Mouse (Mus musculus) liver, postnatal 0 days (tissue): ENCODE measurements around the gene Rab31.

Experiments used
- CTCF ChIP-seq: sonication (generic); IDR thresholded peaks from 2 replicates; pipeline ENCODE4 v1.5.1; 2016; ENCODE audit warnings: antibody characterized with exemption, low read depth
- EP300 ChIP-seq: IDR thresholded peaks from 2 replicates; pipeline ENCODE4 v1.6.1; 2016; ENCODE audit warnings: antibody characterized with exemption, low read depth, mild to moderate bottlenecking

DNA sequence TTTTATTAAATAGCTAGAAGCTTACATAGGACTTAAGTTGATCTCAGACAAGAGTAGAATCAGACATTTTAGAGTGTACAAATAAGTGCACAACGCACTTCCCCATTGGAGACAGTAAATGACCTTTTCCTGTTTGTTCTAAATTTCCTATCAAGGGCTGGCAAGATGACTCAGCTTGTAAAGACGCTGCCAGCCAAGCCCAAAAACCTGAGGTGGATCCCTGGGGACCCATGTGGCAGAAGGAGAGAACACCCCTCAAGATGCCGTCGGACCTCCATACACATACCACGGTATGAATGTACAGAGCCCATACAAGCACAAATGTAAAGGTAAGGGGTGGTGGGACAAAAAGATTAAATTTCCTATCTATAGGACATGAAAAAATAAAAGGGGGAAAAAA, 35.4 kb downstream of the Rab31 start:
- TF ChIP-seq CTCF, result no peak
- peak; percentile 38; the same call in 1 of the 2 replicates for TF ChIP-seq EP300
